Mouse (Mus musculus) CD4-positive naive resting alpha-beta T cell, adult 76 days (primary cell): Measurements from ENCODE around the gene Clpsl2. TPM values are rescaled to one million over a fixed set of nuclear protein-coding genes. Genes with fewer than 3 reads are reported as not detected.

Experiments
- total RNA-seq: library from RNA; stranded (reverse); gene quantifications from one replicate; pipeline ENCODE4 v1.2.4, GENCODE M21; 2023

Clpsl2 gene
- not detected for total RNA-seq

GRCm38 (mm10) chr17:28549111-28549510 is at the start of gene Clpsl2:
Clpsl2 (plus strand) TSS chr17:28549411.

GRCm38 (mm10) chr17:28517441-28517955 is 31.7 kb upstream of the Clpsl2 start, which contains the start of gene Fkbp5:
Fkbp5 (minus strand) TSS chr17:28517527.

GRCm38 (mm10) chr17:28530506-28530905 is 18.7 kb upstream of the Clpsl2 start, which contains the start of gene Armc12:
Armc12 (plus strand) TSS chr17:28530806.

GRCm38 (mm10) chr17:28560598-28560997 is 11.4 kb downstream of the Clpsl2 start, which contains the start of gene Clps:
Clps (minus strand) TSS chr17:28560766.

GRCm38 (mm10) chr17:28575244-28576125 is 26.3 kb downstream of the Clpsl2 start, which contains the start of gene Lhfpl5:
Lhfpl5 (plus strand) TSS chr17:28575641.

Other genes with a start within 250 kb of the Clpsl2 start
- 28.3 TPM for gene Fance, start 235.9 kb upstream of the Clpsl2 start, total RNA-seq
- 1,978 TPM for gene Rpl10a, start 220.9 kb upstream of the Clpsl2 start, total RNA-seq
- 0.67 TPM for gene Tead3, start 198.6 kb upstream of the Clpsl2 start, total RNA-seq
- not detected for gene Tulp1, start 184.2 kb upstream of the Clpsl2 start, total RNA-seq
- gene Fkbp5, start 31.9 kb upstream of the Clpsl2 start, total RNA-seq = 24.7 TPM
- 0.44 TPM for gene Armc12, start 18.6 kb upstream of the Clpsl2 start, total RNA-seq
- gene Clps, start 11.4 kb downstream of the Clpsl2 start, total RNA-seq = 1.3 TPM
- gene Lhfpl5, start 26.2 kb downstream of the Clpsl2 start, total RNA-seq = not detected
- 330 TPM for gene Srpk1, start 73.3 kb downstream of the Clpsl2 start, total RNA-seq
- 1.4 TPM for gene Slc26a8, start 140.8 kb downstream of the Clpsl2 start, total RNA-seq
- 121 TPM for gene Mapk14, start 141.9 kb downstream of the Clpsl2 start, total RNA-seq
- gene AC170998.1, start 176.7 kb downstream of the Clpsl2 start, total RNA-seq = 14.3 TPM
- gene Mapk13, start 219.9 kb downstream of the Clpsl2 start, total RNA-seq = not detected